Mouse (Mus musculus) forebrain, embryonic 15.5 days (tissue): ENCODE measurements around the gene Map3k9. TPM values are rescaled to one million over a fixed set of nuclear protein-coding genes. Genes with fewer than 3 reads are reported as not detected.

Experiments used
- ATAC-seq: fragments of 200-750 bp; cut with Nextera tagmentation; replicated peaks from 2 replicates; pipeline ENCODE4 v1.8.0; 2017; ENCODE audit warnings: mild to moderate bottlenecking, moderate TSS enrichment, moderate library complexity
- H3K27ac ChIP-seq: fragments of 300-500 bp; sonication (generic); replicated peaks from 2 replicates; pipeline ENCODE4 v1.5.1; 2015; ENCODE audit warnings: mild to moderate bottlenecking, inconsistent platforms
- H3K27me3 ChIP-seq: fragments of 300-500 bp; sonication (generic); 2 replicates; pipeline ENCODE4 v1.6.1; 2015; ENCODE audit warnings: inconsistent platforms
- H3K36me3 ChIP-seq: fragments of 300-500 bp; sonication (generic); 2 replicates; pipeline ENCODE4 v1.6.1; 2015; ENCODE audit warnings: mild to moderate bottlenecking, inconsistent platforms
- H3K4me1 ChIP-seq: fragments of 300-500 bp; sonication (generic); 2 replicates; pipeline ENCODE4 v1.6.1; 2015; ENCODE audit warnings: inconsistent platforms
- H3K4me2 ChIP-seq: fragments of 300-500 bp; sonication (generic); replicated peaks from 2 replicates; pipeline ENCODE4 v1.6.1; 2015; ENCODE audit warnings: mild to moderate bottlenecking, inconsistent platforms
- H3K4me3 ChIP-seq: fragments of 300-500 bp; sonication (generic); 2 replicates; pipeline ENCODE4 v1.5.1; 2015; ENCODE audit warnings: mild to moderate bottlenecking, inconsistent platforms
- H3K9ac ChIP-seq: fragments of 300-500 bp; sonication (generic); replicated peaks from 2 replicates; pipeline ENCODE4 v1.6.1; 2015; ENCODE audit warnings: mild to moderate bottlenecking, inconsistent platforms
- H3K9me3 ChIP-seq: fragments of 300-500 bp; sonication (generic); 2 replicates; pipeline ENCODE4 v1.6.1; 2016; ENCODE audit warnings: inconsistent platforms
- WGBS: fragments of 180-500 bp; shearing (Covaris S2); methylation state at CpG from one replicate; pipeline ENCODE4 v1.1.7; 2015; ENCODE audit warnings: mixed read lengths; 5-methylcytosine and 5-hydroxymethylcytosine counted together
- polyA plus RNA-seq: library from polyadenylated mRNA; unstranded; fragments of >200 nt; fragmentation: Nextera tagmentation; extraction: Ambion mirVana; gene quantifications from 2 replicates; pipeline ENCODE4 v1.2.1, GENCODE M21; 2015

Gene Map3k9
- polyA plus RNA-seq, 1 experiment from 2014 or later: 7.1 TPM

GRCm38 (mm10) chr12:81807529-81807837 is 26.5 kb upstream of the Map3k9 start:
- no peak for ATAC-seq
- 0 out of 2 replicates have a peak overlapping the region, but pooled peaks have one; percentile 20 for H3K9ac ChIP-seq
- WGBS: 7% methylated on average over 7 of the region's 7 CpGs

GRCm38 (mm10) chr12:81806759-81807528 is 26.0 kb upstream of the Map3k9 start:
- ATAC-seq: no peak
- 31% methylated on average over 17 of the region's 17 CpGs for whole genome bisulfite sequencing
- Histone ChIP-seq H3K4me1 (peaks cover 21% of the 10 kb centered on the region), H3K4me3 (peak overlapping the region; percentile 27), H3K9ac (0 out of 2 replicates have a peak overlapping the region, but pooled peaks have one; percentile 20), H3K9me3 (no peaks in the 10 kb centered on the region), H3K4me2 (peak overlapping the region; percentile 42), H3K27me3 (no peaks in the 10 kb centered on the region), H3K36me3 (no peaks in the 10 kb centered on the region), H3K27ac (0 out of 2 replicates have a peak overlapping the region, but pooled peaks have one; percentile 4)

More at GRCm38 (mm10) chr12:81807529-81807837, 26.5 kb upstream of the Map3k9 start:
- Histone ChIP-seq H3K9me3 (no peaks in the 10 kb centered on the region), H3K27ac (no peak overlapping the region), H3K4me2 (peak overlapping the region; percentile 42), H3K4me1 (peaks cover 21% of the 10 kb centered on the region), H3K27me3 (no peaks in the 10 kb centered on the region), H3K36me3 (no peaks in the 10 kb centered on the region), H3K4me3 (peak overlapping the region; percentile 27)

DNA sequence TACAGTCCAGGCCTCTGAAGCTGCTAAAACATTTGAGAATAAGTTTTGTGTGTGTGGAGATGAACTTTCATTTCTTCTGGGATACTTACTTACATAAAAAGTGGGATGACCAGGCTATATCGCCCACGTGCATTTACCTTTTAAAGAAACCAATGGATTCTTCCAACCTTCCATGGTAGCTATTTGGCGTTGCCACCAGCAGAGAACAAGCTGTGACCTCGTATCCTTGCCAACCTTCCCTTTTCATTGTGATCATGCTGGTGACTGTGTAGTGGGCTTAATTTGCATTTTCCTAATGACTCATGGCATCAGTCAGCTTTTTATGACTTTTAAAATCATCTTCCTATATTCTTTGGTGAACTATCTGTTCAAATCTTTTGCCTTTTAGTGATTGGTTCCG is 25.1 kb upstream of the Map3k9 start:
- H3K4me3 ChIP-seq: no peak overlapping the region
- no peak overlapping the region for H3K9ac ChIP-seq
- no peak overlapping the region for H3K27ac ChIP-seq
- H3K9me3 ChIP-seq: no peaks in the 10 kb centered on the region
- H3K36me3 ChIP-seq: no peaks in the 10 kb centered on the region
- H3K4me2 ChIP-seq: no peak overlapping the region
- no peaks in the 10 kb centered on the region for H3K27me3 ChIP-seq
- H3K4me1 ChIP-seq: peaks cover 21% of the 10 kb centered on the region
- 83% methylated on average over 5 of the region's 5 CpGs for WGBS
- ATAC-seq: no peak

GRCm38 (mm10) chr12:81803803-81804202 is 22.8 kb upstream of the Map3k9 start:
- H3K27me3 ChIP-seq: no peaks in the 10 kb centered on the region
- no peaks in the 10 kb centered on the region for H3K9me3 ChIP-seq
- H3K36me3 ChIP-seq: no peaks in the 10 kb centered on the region
- H3K9ac ChIP-seq: no peak overlapping the region
- peaks cover 19% of the 10 kb centered on the region for H3K4me1 ChIP-seq
- ATAC-seq: no peak
- no peak overlapping the region for H3K4me3 ChIP-seq
- no peak overlapping the region for H3K27ac ChIP-seq
- H3K4me2 ChIP-seq: no peak overlapping the region
- WGBS: 55% methylated on average over 7 of the region's 7 CpGs

DNA sequence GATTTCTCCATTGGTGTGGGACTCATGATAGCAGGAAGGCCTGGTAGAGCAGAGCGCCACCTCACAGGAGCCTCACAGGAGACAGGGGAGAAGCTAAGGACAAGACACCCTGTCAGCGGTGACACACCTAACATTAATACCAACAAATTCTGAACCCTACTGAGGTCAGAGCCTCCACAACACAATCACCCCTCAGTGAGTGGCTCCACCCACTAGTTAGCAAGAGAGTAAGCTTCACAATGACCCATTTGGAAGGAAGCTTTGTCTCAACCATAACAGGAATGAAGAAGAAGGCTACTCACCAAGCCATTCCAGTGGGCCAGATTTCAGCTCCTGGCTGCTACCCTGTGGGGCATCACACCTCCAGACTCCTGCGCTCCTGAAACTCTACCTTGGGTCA is 22.0 kb upstream of the Map3k9 start:
- Histone ChIP-seq H3K9ac (no peak overlapping the region), H3K27me3 (no peaks in the 10 kb centered on the region), H3K4me2 (no peak overlapping the region), H3K9me3 (no peaks in the 10 kb centered on the region), H3K27ac (no peak overlapping the region), H3K36me3 (no peaks in the 10 kb centered on the region), H3K4me3 (no peak overlapping the region), H3K4me1 (peaks cover 17% of the 10 kb centered on the region)
- no peak for ATAC-seq
- WGBS: 98% methylated on average over 3 of the region's 3 CpGs

DNA sequence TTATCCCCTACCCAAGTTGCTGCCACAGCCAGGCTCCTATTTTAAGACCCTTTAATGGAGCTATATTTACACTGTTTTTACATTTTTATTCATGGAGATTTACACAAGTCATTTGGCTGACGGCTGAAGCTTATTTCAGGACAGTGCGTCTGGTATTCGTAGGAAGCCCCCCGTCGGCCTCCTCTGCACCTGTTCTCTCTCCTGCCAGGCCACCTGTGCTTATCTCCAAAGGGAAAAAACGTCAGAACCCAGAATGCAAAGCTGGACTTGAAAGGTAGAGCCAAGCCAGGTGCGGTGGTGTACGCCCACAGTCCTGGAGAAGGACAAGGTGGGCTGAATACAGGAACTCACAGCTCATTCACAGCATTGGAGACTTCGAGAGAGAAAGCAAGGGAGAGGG is 20.2 kb upstream of the Map3k9 start:
- no peak overlapping the region for H3K27ac ChIP-seq
- no peaks in the 10 kb centered on the region for H3K9me3 ChIP-seq
- ATAC-seq: no peak
- H3K4me1 ChIP-seq: no peaks in the 10 kb centered on the region
- H3K9ac ChIP-seq: no peak overlapping the region
- no peak overlapping the region for H3K4me2 ChIP-seq
- H3K36me3 ChIP-seq: no peaks in the 10 kb centered on the region
- no peaks in the 10 kb centered on the region for H3K27me3 ChIP-seq
- no peak overlapping the region for H3K4me3 ChIP-seq
- WGBS: 83% methylated on average over 9 of the region's 9 CpGs

DNA sequence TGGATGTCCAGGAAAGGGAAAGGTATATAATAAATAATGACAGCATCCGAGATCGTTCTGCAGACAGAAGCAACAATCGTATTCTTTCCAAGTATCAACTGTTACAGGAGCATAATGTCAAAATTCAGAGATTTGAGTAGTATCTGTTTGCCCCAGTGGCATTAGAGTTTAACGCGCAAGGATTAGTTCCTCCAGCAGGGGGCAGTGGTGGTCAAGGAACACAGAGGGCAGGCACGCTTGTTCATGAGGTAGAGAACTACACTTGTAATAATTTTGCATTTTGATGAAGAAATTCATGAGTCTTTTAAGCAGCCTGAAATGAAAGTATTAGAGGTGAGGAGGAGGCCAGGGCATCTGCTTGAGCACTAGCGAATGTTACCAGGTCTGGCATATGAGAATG is 15.6 kb upstream of the Map3k9 start:
- Histone ChIP-seq H3K27ac (no peak overlapping the region), H3K4me1 (no peaks in the 10 kb centered on the region), H3K9me3 (no peaks in the 10 kb centered on the region), H3K9ac (no peak overlapping the region), H3K4me3 (no peak overlapping the region), H3K4me2 (no peak overlapping the region), H3K27me3 (no peaks in the 10 kb centered on the region), H3K36me3 (no peaks in the 10 kb centered on the region)
- 9% methylated on average over 7 of the region's 7 CpGs for WGBS
- 0 out of 2 replicates have a peak, but pooled peaks have one; percentile 23 for ATAC-seq

GRCm38 (mm10) chr12:81792511-81793218 is 11.7 kb upstream of the Map3k9 start:
- Histone ChIP-seq H3K36me3 (no peaks in the 10 kb centered on the region), H3K27ac (no peak overlapping the region), H3K4me2 (no peak overlapping the region), H3K4me3 (no peak overlapping the region), H3K9ac (no peak overlapping the region), H3K9me3 (no peaks in the 10 kb centered on the region), H3K27me3 (no peaks in the 10 kb centered on the region), H3K4me1 (no peaks in the 10 kb centered on the region)
- no peak for ATAC-seq
- WGBS: 72% methylated on average over 6 of the region's 6 CpGs

DNA sequence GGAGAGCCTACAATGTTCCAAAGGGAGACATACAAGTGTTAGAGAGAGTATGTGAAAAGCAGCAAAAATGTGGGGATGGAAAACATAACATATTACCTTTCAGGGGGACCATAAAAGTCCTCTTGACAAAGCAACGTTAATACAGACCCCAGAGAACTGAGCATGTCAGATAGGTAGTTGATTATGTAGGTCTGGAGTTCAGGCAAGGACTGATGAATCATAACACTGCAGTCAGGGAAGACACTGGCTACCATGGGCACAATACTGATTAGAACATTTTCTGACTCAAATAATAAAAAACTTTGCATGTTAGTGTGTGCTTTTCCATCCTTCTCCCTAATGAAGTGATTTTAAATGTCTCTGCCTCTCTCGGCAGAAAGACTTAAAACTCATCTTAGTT is 8.5 kb upstream of the Map3k9 start:
- Histone ChIP-seq H3K9ac (no peak overlapping the region), H3K4me1 (no peaks in the 10 kb centered on the region), H3K4me2 (no peak overlapping the region), H3K4me3 (no peak overlapping the region), H3K36me3 (no peaks in the 10 kb centered on the region), H3K27ac (no peak overlapping the region), H3K27me3 (no peaks in the 10 kb centered on the region), H3K9me3 (no peaks in the 10 kb centered on the region)
- 67% methylated on average over 2 of the region's 2 CpGs for WGBS
- no peak for ATAC-seq

GRCm38 (mm10) chr12:81788672-81789084 is 7.7 kb upstream of the Map3k9 start:
- no peak overlapping the region for H3K4me3 ChIP-seq
- no peaks in the 10 kb centered on the region for H3K36me3 ChIP-seq
- no peak overlapping the region for H3K9ac ChIP-seq
- no peak overlapping the region for H3K4me2 ChIP-seq
- H3K27me3 ChIP-seq: no peaks in the 10 kb centered on the region
- H3K9me3 ChIP-seq: no peaks in the 10 kb centered on the region
- no peaks in the 10 kb centered on the region for H3K4me1 ChIP-seq
- H3K27ac ChIP-seq: no peak overlapping the region
- peak; percentile 60; the same call in 1 of the 2 replicates for ATAC-seq
- WGBS: under 1% methylated on average over 9 of the region's 9 CpGs

- H3K27ac ChIP-seq: no peak overlapping the region
- H3K9ac ChIP-seq: no peak overlapping the region
- 52% methylated on average over 12 of the region's 12 CpGs for WGBS
- H3K4me1 ChIP-seq: no peaks in the 10 kb centered on the region
- H3K4me3 ChIP-seq: no peak overlapping the region
- 0 out of 2 replicates have a peak, but pooled peaks cover 5% of the 10 kb centered on the region for H3K27me3 ChIP-seq
- H3K9me3 ChIP-seq: no peaks in the 10 kb centered on the region
- H3K4me2 ChIP-seq: no peak overlapping the region
- no peak for ATAC-seq
- H3K36me3 ChIP-seq: no peaks in the 10 kb centered on the region
These were observed 6.3 kb upstream of the Map3k9 start for GRCm38 (mm10) chr12:81787262-81787661.

GRCm38 (mm10) chr12:81783301-81783700 is 2.3 kb upstream of the Map3k9 start:
- Histone ChIP-seq H3K36me3 (no peaks in the 10 kb centered on the region), H3K4me3 (no peak overlapping the region), H3K9ac (no peak overlapping the region), H3K27ac (no peak overlapping the region), H3K9me3 (no peaks in the 10 kb centered on the region), H3K4me2 (no peak overlapping the region), H3K4me1 (peaks cover 20% of the 10 kb centered on the region), H3K27me3 (0 out of 2 replicates have a peak, but pooled peaks cover 5% of the 10 kb centered on the region)
- no peak for ATAC-seq
- WGBS: 90% methylated on average over 4 of the region's 4 CpGs
